Mouse (Mus musculus) intestine, postnatal 0 days (tissue): ENCODE data around the gene Ociad1. TPM values are rescaled to one million over a fixed set of nuclear protein-coding genes. Genes with fewer than 3 reads are reported as not detected.

Source experiments
- ATAC-seq: fragments of 200-750 bp; cut with Nextera tagmentation; 2 replicates; pipeline ENCODE4 v1.8.0; 2017; ENCODE audit warnings: mild to moderate bottlenecking, moderate TSS enrichment, moderate library complexity
- H3K27ac ChIP-seq: fragments of 300-500 bp; sonication (generic); 2 replicates; pipeline ENCODE4 v1.5.1; 2014; ENCODE audit warnings: mild to moderate bottlenecking, low read depth, low read length, moderate library complexity
- H3K27me3 ChIP-seq: fragments of 300-500 bp; sonication (generic); replicated peaks from 2 replicates; pipeline ENCODE4 v1.6.1; 2014; ENCODE audit warnings: low read length, mixed read lengths; ENCODE audit not compliant: control insufficient read depth, insufficient read depth
- H3K36me3 ChIP-seq: fragments of 300-500 bp; sonication (generic); 2 replicates; pipeline ENCODE4 v1.6.1; 2014; ENCODE audit warnings: mild to moderate bottlenecking, moderate library complexity; ENCODE audit not compliant: control insufficient read depth, insufficient read depth
- H3K4me1 ChIP-seq: fragments of 300-500 bp; sonication (generic); replicated peaks from 2 replicates; pipeline ENCODE4 v1.6.1; 2014; ENCODE audit warnings: antibody characterized with exemption, low read length, mixed read lengths; ENCODE audit not compliant: control insufficient read depth, insufficient read depth
- H3K4me2 ChIP-seq: fragments of 300-500 bp; sonication (generic); replicated peaks from 2 replicates; pipeline ENCODE4 v1.6.1; 2014; ENCODE audit warnings: low read depth, mild to moderate bottlenecking, moderate library complexity
- H3K4me3 ChIP-seq: fragments of 300-500 bp; sonication (generic); 2 replicates; pipeline ENCODE4 v1.5.1; 2014; ENCODE audit warnings: low read depth, low read length
- H3K9ac ChIP-seq: fragments of 300-500 bp; sonication (generic); 2 replicates; pipeline ENCODE4 v1.6.1; 2014; ENCODE audit warnings: mild to moderate bottlenecking, low read depth, low read length
- H3K9me3 ChIP-seq: fragments of 300-500 bp; sonication (generic); 2 replicates; pipeline ENCODE4 v1.6.1; 2016; ENCODE audit warnings: mixed run types; ENCODE audit not compliant: control insufficient read depth
- CTCF ChIP-seq: sonication (generic); IDR thresholded peaks from 2 replicates; pipeline ENCODE4 v1.5.1; 2016; ENCODE audit warnings: low read depth, mild to moderate bottlenecking, control low read depth, antibody characterized with exemption, moderate library complexity
- WGBS: fragments of 180-500 bp; shearing (Covaris S2); extraction: QIAGEN DNeasy Blood & Tissue Kit; methylation state at CpG from one replicate; pipeline ENCODE4 v1.1.7; 2014; 5-methylcytosine and 5-hydroxymethylcytosine counted together
- polyA plus RNA-seq: library from polyadenylated mRNA; unstranded; fragments of >200 nt; fragmentation: Nextera tagmentation; extraction: Ambion mirVana; gene quantifications from 2 replicates; pipeline ENCODE4 v1.2.1, GENCODE M21; 2015

The Ociad1 gene
- polyA plus RNA-seq, 1 experiment from 2014 or later, result 156 TPM

DNA sequence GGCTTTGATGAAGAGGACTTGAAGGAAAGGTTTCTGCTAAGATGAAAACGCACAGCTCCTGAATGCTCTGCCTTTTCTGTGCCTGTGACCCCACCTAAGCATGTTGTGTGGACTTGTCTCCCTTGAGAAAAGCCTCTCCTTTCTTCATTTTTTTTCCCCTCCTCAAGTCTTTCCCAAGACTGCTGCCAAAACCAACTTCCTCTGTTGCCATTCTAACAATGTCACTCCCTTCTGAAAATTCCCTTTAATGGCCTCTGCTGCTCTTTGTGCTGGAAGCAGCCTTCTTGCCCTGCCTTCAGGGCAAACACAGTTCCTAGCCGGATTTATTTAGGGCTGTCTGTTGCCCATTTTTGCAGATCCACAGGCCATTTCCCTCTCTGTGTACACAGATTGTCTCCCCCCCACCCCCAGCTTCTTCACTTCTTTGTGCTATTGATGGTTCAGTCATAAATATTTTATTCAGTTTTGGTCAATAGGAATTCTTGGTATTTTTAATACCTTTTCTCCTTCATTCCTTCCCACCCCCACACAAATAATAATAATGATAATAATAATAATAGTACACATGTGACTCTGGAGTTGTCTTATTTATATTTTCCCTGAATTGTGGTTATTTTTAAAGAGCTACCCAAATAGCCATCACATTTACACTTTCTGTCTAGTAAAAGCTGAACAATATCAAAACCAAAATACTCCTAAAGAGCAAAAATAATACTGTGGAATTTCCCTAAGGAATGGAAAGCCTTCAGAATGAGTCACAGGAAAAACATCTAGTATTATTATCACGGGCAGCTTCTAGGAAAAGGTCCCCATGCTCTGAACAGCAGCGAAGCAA lies 12.6 kb upstream of the Ociad1 start:
- ATAC-seq, result no peak
- no peak for TF ChIP-seq CTCF
- WGBS, result 20% methylated on average over 4 of the region's 4 CpGs
- Histone ChIP-seq H3K36me3 (no peaks in the 10 kb centered on the region), H3K9me3 (no peaks in the 10 kb centered on the region), H3K27ac (no peak overlapping the region; the same call in 1 of the 2 replicates), H3K27me3 (no peaks in the 10 kb centered on the region), H3K4me1 (peaks cover 7% of the 10 kb centered on the region; the same call in 1 of the 2 replicates), H3K4me3 (no peak overlapping the region), H3K4me2 (peak overlapping the region; percentile 14; the same call in 1 of the 2 replicates), H3K9ac (no peak overlapping the region)

DNA sequence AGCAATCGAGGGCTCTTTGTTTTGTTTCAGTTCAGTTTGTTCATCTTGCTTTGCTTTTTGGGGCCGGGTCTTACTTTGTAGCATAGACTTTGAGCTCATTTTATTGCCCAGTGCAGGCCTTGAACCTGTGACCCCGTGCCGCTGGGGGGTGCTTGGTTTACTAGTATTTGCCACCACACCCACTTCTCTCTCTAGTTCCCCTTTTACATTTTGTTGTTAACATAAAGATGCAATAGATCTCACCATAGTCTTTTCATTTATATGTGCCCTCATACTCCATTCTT lies 12.1 kb upstream of the Ociad1 start:
- WGBS, result 18% methylated on average over 4 of the region's 4 CpGs
- no peak for ATAC-seq
- Histone ChIP-seq H3K27ac (no peak overlapping the region), H3K4me2 (peak overlapping the region; percentile 14; the same call in 1 of the 2 replicates), H3K9me3 (no peaks in the 10 kb centered on the region), H3K4me3 (no peak overlapping the region), H3K27me3 (no peaks in the 10 kb centered on the region), H3K4me1 (peaks cover 7% of the 10 kb centered on the region; the same call in 1 of the 2 replicates), H3K9ac (no peak overlapping the region), H3K36me3 (no peaks in the 10 kb centered on the region)
- TF ChIP-seq CTCF, result no peak

DNA sequence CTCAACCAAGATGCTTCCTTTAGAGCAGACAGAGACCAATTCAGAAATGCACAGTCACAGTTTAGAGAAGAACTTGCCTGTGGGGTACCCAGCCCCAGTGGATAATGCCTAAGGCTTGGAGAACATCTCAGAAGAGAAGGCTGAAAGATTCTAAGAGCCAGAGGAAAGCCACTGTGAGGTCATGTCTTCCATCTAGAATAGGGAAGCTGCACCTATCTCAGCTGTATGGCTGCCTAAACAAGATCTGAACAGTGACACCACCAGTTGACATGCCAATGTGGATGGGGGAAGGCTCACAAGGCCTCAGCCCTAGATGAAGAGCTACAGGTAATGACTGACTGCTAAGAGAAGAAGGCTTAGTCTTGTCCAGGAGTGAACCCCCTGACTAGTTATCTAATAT lies 8.5 kb upstream of the Ociad1 start:
- Histone ChIP-seq H3K4me2 (no peak overlapping the region), H3K36me3 (no peaks in the 10 kb centered on the region), H3K9ac (no peak overlapping the region), H3K9me3 (no peaks in the 10 kb centered on the region), H3K27ac (no peak overlapping the region; the same call in 1 of the 2 replicates), H3K4me1 (peaks cover 7% of the 10 kb centered on the region; the same call in 1 of the 2 replicates), H3K27me3 (no peaks in the 10 kb centered on the region), H3K4me3 (no peak overlapping the region)
- ATAC-seq, result no peak
- no peak for TF ChIP-seq CTCF

DNA sequence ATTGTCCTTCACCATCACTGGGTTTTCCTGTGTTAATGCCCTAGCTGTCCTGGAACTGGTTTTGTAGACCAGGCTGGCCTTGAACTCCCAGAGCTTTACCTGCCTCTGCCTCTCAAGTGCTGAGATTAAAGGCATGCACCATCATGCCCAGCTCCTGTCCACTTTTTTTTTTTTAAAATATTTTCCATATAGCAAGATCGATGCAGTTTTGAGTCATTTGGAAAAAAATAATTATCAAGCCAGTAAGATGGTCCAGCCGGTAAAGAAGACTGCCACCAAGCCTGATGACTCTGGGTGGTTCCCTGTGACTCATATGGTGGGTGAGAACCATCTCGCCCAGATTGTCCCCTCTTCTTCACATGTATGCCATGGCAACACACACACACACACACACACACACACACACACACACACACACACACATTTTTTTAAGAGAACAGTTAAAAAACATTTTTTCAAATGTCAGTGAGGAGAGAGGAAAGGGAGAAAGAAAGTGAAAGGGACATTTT lies 7.1 kb upstream of the Ociad1 start:
- H3K27ac ChIP-seq, result no peak overlapping the region
- H3K36me3 ChIP-seq, result no peaks in the 10 kb centered on the region
- 87% methylated on average over 3 of the region's 3 CpGs for WGBS
- H3K4me2 ChIP-seq, result no peak overlapping the region
- H3K27me3 ChIP-seq, result no peaks in the 10 kb centered on the region
- H3K4me1 ChIP-seq, result no peaks in the 10 kb centered on the region
- no peak overlapping the region for H3K4me3 ChIP-seq
- no peak overlapping the region for H3K9ac ChIP-seq
- H3K9me3 ChIP-seq, result no peaks in the 10 kb centered on the region
- no peak for ATAC-seq
- no peak for TF ChIP-seq CTCF

- Histone ChIP-seq H3K27ac (no peak overlapping the region), H3K4me1 (no peaks in the 10 kb centered on the region), H3K9ac (no peak overlapping the region), H3K4me2 (no peak overlapping the region), H3K27me3 (no peaks in the 10 kb centered on the region), H3K36me3 (no peaks in the 10 kb centered on the region), H3K9me3 (no peaks in the 10 kb centered on the region), H3K4me3 (no peak overlapping the region)
- 71% methylated on average over 5 of the region's 5 CpGs for WGBS
- TF ChIP-seq CTCF, result no peak
- ATAC-seq, result no peak
Observed at GRCm38 (mm10) chr5:73286603-73287002, 6.0 kb upstream of the Ociad1 start.

- H3K27me3 ChIP-seq, result no peaks in the 10 kb centered on the region
- no peak for TF ChIP-seq CTCF
Observed at GRCm38 (mm10) chr5:73289900-73290299, 2.7 kb upstream of the Ociad1 start.

More at GRCm38 (mm10) chr5:73289900-73290299, 2.7 kb upstream of the Ociad1 start:
- no peaks in the 10 kb centered on the region for H3K9me3 ChIP-seq
- WGBS, result 70% methylated on average over 2 of the region's 2 CpGs
- 0 out of 2 replicates have a peak, but pooled peaks cover 2% of the 10 kb centered on the region for H3K4me1 ChIP-seq
- peaks cover under 1% of the 10 kb centered on the region for H3K36me3 ChIP-seq
- no peak overlapping the region for H3K4me3 ChIP-seq
- no peak overlapping the region for H3K9ac ChIP-seq
- ATAC-seq, result no peak
- H3K4me2 ChIP-seq, result no peak overlapping the region
- H3K27ac ChIP-seq, result no peak overlapping the region
